Mouse (Mus musculus) megakaryocyte, embryonic 14.5 days (primary cell): Measurements from ENCODE around the gene Zap70. TPM values are rescaled to one million over a fixed set of nuclear protein-coding genes. Genes with fewer than 3 reads are reported as not detected.
"Not testable (repeated sequence)": the region's sequence is repeated elsewhere in the genome, so short reads cannot be mapped to it uniquely, and the experiment has no call there.

Experiments used
- H3K27me3 ChIP-seq: replicated peaks from 2 replicates; pipeline ENCODE3; 2012; ENCODE audit warnings: inconsistent platforms
- H3K36me3 ChIP-seq: replicated peaks from 2 replicates; pipeline ENCODE3; 2012; ENCODE audit warnings: low read length, inconsistent platforms, mixed read lengths
- H3K4me1 ChIP-seq: 2 replicates; pipeline ENCODE4 v1.6.1; 2012; ENCODE audit warnings: inconsistent platforms
- H3K4me3 ChIP-seq: replicated peaks from 2 replicates; pipeline ENCODE3; 2012; ENCODE audit warnings: moderate library complexity, mild to moderate bottlenecking, inconsistent platforms
- H3K9me3 ChIP-seq: 2 replicates; pipeline ENCODE4 v1.6.1; 2012; ENCODE audit warnings: inconsistent platforms
- FLI1 ChIP-seq: IDR thresholded peaks from 2 replicates; pipeline ENCODE4 v1.6.1; 2012; ENCODE audit warnings: low read length, inconsistent platforms, mixed read lengths
- GATA1 ChIP-seq: IDR thresholded peaks from 3 replicates; pipeline ENCODE4 v1.6.1; 2012; ENCODE audit warnings: mixed read lengths, low read length, inconsistent platforms, borderline replicate concordance
- polyA plus RNA-seq: library from polyadenylated mRNA; stranded (reverse); fragments of >175 nt; gene quantifications from 2 replicates; pipeline ENCODE4 v1.2.3, GENCODE M21; 2012; ENCODE audit warnings: low replicate concordance; ENCODE audit not compliant: insufficient read depth

Zap70 gene
- polyA plus RNA-seq, 1 experiment: not detected

DNA sequence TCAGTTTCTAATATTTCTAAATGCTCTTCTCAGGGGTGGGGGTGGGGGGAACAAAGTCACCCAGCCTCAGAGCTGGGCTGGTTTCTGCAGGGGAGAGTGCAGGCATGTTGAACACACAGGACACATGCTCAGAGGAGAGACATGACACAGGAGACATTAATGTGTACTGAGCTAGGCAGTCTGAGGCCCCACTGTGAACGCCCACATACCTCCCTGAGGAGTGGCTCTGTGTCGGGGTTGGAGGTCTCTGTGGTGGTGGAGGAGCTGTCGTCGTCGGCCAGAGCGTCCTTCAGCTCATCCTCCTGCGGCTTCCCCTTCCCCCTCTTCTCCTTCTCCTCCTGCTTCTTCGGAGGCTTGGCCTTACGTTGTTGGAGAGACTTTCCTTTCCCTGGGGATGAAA lies 42.7 kb downstream of the Zap70 start:
- Histone ChIP-seq H3K27me3 (no peaks in the 10 kb centered on the region), H3K4me1 (peaks cover 22% of the 10 kb centered on the region), H3K4me3 (no peak overlapping the region), H3K9me3 (no peaks in the 10 kb centered on the region), H3K36me3 (peaks cover 92% of the 10 kb centered on the region)
- TF ChIP-seq FLI1: no peak
- no peak for TF ChIP-seq GATA1

DNA sequence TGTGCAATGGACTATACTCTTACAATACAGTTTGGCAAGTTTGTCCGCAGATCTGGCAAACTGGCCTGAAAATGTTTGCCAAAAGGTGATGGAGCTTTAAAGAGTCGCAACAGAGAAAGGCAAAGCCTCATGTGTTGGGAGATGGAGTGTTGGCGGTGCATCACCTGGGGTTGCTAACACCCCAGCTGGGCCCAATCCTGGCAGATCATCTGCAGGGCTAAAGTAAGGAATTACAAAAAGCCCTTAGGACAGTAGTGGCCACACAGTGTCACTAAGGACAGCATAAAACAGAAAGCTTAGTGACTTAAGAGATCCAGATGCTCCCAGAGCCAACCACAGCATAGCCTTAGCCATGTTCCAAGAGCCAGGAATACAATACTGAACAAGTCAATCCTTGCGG lies 43.2 kb downstream of the Zap70 start:
- no peaks in the 10 kb centered on the region for H3K27me3 ChIP-seq
- peaks cover 92% of the 10 kb centered on the region for H3K36me3 ChIP-seq
- peaks cover 22% of the 10 kb centered on the region for H3K4me1 ChIP-seq

DNA sequence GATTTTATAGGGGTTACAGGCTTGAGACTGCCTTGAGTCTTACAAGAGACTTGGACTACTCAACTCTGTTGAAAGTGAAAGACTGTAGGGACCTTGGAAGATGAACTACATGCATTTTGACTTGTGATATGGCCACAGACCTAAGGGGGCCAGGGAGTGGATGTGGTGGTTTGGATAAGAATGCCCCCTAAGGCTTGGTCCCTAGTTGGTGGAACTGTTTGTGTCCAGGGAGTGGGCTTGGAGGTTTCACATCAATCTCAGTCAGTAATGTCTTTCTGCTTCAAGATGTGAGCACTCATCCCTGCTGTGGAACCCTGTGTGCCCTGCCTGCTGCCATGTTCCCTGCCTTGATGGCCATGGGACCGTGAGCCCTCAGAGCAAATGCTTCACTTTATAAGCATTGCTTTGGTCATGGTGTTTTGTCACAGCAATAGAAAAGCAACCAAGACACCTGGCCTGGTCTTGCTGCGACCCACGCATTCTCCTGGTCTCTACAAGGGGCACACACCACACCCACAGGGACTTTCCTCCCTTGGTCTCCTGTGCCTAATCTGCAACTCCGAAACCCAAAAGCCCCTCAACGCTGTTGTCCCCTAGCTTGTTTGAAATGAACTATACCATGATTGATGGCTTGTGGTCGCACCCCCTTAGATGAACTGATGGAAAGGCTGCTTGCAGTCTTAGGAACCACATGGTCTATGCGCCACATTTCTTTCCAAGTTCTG lies 44.7 kb downstream of the Zap70 start:
- Histone ChIP-seq H3K4me3 (no peak overlapping the region), H3K27me3 (no peaks in the 10 kb centered on the region), H3K4me1 (peaks cover 19% of the 10 kb centered on the region), H3K9me3 (no peaks in the 10 kb centered on the region), H3K36me3 (peaks cover 93% of the 10 kb centered on the region)
- no peak for TF ChIP-seq FLI1

More for the DNA sequence above, 43.2 kb downstream of the Zap70 start:
- Histone ChIP-seq H3K9me3 (no peaks in the 10 kb centered on the region), H3K4me3 (no peak overlapping the region)
- TF ChIP-seq FLI1 (no peak), GATA1 (no peak)

DNA sequence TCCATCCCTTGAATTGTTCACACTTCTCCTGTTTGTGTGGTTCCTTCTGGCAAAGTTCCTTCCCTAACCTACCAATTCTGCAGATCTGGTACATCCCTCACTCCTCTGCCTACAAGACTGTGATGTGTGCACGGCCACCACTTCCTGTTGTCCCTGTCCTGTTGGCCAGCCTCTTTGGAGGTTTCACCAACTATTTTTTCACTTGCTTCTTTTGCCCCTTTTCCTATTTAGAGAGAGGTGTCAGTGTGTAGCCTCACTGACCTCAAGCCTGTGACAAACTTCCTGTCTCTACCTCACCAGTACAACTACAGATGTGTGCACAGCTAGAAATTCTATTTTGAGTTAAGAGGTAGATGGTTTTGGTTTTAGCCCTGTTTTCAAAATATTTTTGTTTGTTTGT lies 45.5 kb downstream of the Zap70 start:
- Histone ChIP-seq H3K27me3 (no peaks in the 10 kb centered on the region), H3K9me3 (no peaks in the 10 kb centered on the region), H3K4me3 (no peak overlapping the region), H3K4me1 (peaks cover 19% of the 10 kb centered on the region), H3K36me3 (peaks cover 93% of the 10 kb centered on the region)
- TF ChIP-seq GATA1: no peak

DNA sequence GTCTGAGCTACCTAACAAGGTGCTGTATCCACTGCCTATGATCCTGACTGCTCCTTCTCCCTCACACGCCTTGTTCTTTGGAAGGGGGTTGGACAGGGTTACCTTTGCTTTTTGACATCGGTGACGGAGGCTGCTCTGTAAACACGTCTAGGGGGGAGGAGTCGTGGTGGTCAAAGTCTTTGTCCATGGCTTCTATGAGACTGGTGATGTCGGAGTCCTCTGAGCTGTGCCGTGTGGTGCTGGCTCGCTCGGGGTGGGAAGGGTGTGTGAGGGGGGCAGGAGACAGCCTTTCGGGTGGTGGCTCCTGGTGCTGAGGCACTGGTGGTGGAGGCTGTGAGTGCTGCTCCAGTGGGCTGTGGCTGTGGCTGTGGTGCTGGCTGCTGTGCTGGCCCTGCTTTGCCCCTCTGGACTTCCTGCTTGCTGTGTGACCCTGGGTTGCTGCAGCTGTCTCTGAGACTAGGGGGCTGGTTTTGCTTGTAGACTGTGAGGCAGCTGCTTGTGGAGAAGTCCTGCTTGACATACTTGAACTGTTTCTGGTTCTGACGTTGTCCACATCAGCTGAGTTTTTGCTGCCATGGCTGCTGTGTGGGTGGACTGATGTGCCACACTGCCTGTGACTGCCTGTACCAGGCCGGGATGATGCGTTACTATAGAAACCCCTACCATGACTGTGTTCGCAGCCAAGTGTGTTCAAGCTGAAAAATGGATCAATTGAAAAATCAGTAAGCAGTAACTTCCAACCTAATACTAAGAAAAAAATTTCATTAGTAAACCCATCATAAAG lies 46.4 kb downstream of the Zap70 start:
- H3K27me3 ChIP-seq: no peaks in the 10 kb centered on the region
- H3K4me1 ChIP-seq: peaks cover 19% of the 10 kb centered on the region
- peaks cover 97% of the 10 kb centered on the region for H3K36me3 ChIP-seq
- H3K4me3 ChIP-seq: no peak overlapping the region
- H3K9me3 ChIP-seq: no peaks in the 10 kb centered on the region
- TF ChIP-seq FLI1: no peak

DNA sequence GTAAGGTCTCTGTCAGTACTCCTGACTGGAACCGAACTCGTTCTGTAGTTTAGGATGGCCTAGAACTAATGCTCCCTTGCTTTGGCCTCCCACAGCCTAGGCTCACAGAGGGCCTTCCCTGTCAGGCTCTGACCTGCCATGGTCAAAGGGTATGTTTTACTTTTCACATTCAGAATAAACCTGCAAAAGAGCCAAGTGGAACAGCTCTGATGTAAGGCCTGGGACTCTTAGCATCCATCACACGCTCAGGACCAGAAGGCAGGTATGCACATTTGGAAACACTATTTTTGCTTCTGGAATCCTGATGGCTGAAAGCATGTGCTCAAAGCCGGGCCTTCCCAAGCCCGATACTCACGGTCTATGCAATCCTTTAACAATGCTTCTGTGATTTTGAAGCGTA lies 50.2 kb downstream of the Zap70 start:
- H3K36me3 ChIP-seq: peaks cover 98% of the 10 kb centered on the region
- no peaks in the 10 kb centered on the region for H3K9me3 ChIP-seq
- H3K27me3 ChIP-seq: no peaks in the 10 kb centered on the region
- TF ChIP-seq GATA1 (no peak), FLI1 (no peak)
- H3K4me3 ChIP-seq: no peak overlapping the region
- peaks cover 17% of the 10 kb centered on the region for H3K4me1 ChIP-seq

DNA sequence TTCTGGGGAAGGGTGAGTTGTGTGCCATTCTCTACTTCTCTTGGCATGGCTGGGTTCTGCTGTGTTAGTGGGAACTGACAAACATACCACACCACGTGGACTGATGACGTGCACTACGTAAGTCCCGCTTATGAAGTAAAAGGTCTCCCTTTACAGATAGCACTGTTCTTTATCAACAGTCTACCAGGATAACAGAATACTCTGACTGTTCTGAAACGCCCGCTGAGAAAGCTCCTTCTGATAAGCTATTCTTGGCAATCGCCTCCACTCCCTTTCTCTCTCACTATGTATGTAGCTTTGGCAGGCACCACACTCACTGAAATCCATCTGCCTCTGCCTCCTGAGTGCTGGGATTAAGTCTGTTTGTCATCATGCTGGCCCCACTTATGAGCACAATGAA lies 51.8 kb downstream of the Zap70 start:
- H3K4me3 ChIP-seq: no peak overlapping the region
- H3K27me3 ChIP-seq: no peaks in the 10 kb centered on the region
- H3K36me3 ChIP-seq: peaks cover 98% of the 10 kb centered on the region
- no peak for TF ChIP-seq FLI1
- H3K4me1 ChIP-seq: peaks cover 4% of the 10 kb centered on the region
- no peaks in the 10 kb centered on the region for H3K9me3 ChIP-seq

DNA sequence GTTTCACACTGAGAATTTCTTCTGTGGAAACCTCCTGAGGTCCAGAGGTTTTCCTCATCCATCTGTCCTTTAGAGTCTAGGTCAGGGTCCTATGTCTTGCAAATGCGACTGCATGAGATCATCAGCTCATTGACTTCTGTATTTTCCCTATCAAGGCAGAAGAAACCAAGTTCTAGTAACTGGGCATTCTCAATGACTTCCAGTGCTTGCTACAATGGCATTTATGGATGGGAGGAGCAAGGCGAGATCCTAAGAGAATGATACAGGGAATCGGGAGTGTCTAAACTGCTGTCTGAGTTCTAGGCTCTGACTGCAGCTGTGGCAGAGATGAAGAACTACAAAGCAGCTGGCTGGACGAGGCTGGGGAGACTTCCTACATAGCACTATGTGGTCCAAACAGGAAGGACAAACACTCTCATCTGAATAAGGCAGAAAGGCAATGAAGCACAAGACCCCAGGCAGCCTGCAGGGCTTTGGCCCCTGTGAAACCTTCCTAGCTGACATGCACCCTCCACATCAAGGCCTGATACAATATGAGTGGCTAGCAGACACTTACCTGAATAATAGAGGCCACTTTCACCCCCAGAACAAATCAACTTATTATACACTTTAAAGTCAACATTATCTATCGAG lies 52.8 kb downstream of the Zap70 start:
- H3K36me3 ChIP-seq: peaks cover 98% of the 10 kb centered on the region
- TF ChIP-seq FLI1: no peak
- no peak for TF ChIP-seq GATA1
- no peaks in the 10 kb centered on the region for H3K27me3 ChIP-seq
- H3K9me3 ChIP-seq: no peaks in the 10 kb centered on the region
- no peak overlapping the region for H3K4me3 ChIP-seq
- H3K4me1 ChIP-seq: peaks cover 4% of the 10 kb centered on the region

DNA sequence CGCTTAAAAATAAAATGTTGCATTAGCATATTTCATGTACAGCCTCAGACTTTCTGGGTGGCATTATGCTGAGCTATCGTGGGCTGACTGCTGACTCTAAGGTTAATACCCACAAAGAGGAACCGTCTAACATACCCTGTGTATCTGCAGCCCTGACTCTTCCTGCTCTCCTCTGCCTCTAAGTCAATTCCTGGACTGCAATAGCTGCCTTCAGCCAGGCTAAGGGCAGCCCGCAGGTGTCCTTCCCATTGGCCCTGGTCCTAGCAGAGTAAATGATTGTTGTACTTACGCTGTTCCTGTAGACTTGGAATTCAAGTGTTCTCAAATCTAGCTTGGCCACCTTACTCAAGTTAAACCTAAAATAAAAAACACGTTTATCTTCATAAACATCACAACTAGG lies 53.6 kb downstream of the Zap70 start:
- H3K4me3 ChIP-seq: no peak overlapping the region
- H3K27me3 ChIP-seq: no peaks in the 10 kb centered on the region
- H3K4me1 ChIP-seq: peaks cover 4% of the 10 kb centered on the region
- no peaks in the 10 kb centered on the region for H3K9me3 ChIP-seq
- TF ChIP-seq GATA1: no peak
- TF ChIP-seq FLI1: no peak
- peaks cover 96% of the 10 kb centered on the region for H3K36me3 ChIP-seq

DNA sequence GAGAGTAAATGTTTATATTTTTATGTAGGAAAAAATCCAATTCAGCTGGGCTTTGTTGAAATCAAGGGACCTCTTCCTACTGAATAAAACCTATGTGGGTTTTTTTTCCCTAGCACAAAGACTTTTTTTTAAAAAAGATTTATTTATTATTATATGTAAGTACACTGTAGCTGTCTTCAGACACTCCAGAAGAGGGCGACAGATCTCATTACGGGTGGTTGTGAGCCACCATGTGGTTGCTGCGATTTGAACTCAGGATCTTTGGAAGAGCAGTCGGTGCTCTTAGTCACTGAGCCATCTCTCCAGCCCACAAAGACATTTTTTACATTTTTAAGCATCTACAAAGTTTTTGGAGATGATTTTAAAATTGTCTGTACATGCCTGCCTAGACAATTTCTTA lies 60.3 kb downstream of the Zap70 start:
- not testable (repeated sequence) for H3K27me3 ChIP-seq, H3K4me1 ChIP-seq, H3K9me3 ChIP-seq, H3K4me3 ChIP-seq
- peaks cover 92% of the 10 kb centered on the region for H3K36me3 ChIP-seq
